Mouse (Mus musculus): ENCODE data around the gene Tmem190.

DNA sequence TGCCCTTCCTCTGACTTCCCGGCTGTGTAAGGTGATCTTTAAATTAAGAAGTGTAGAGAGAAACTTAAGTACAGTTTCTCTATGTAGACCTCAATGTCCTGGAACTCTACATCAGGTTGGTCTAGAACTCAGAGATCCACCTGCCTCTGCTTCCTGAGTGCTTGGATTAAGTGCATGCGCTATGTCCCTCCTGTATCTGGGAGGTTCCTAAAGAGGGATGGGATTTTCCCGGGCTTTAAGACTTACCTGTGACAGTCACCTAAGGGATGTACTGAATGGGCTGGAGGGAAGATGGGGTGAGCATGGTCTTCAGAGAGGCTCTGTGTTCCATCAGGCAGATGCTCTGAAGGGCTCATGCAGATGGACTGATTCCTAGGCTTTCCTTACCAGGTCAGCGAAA is 10.9 kb downstream of the Tmem190 start:
- TF ChIP-seq CTCF (IDR thresholded peaks at IDR 0.05; ENCODE audit: low read depth, low read length) (no peak), GATA1 (IDR thresholded peaks at IDR 0.05; ENCODE audit: borderline replicate concordance, low read length) (no peak), POLR2AphosphoS5 (IDR thresholded peaks at IDR 0.05; ENCODE audit: insufficient replicate concordance, low read depth, low read length) (no peak), TAL1 (conservative IDR thresholded peaks at IDR 0.05; ENCODE audit: low read depth, low read length) (no peak)

Measured in G1E (cell line).